Mouse (Mus musculus): ENCODE measurements around the gene Cemip. TPM values are rescaled to one million over a fixed set of nuclear protein-coding genes. Genes with fewer than 3 reads are reported as not detected.

The Cemip gene
- total and polyA plus RNA-seq, 3 experiments, result under 0.01 TPM; not detected in 2

DNA sequence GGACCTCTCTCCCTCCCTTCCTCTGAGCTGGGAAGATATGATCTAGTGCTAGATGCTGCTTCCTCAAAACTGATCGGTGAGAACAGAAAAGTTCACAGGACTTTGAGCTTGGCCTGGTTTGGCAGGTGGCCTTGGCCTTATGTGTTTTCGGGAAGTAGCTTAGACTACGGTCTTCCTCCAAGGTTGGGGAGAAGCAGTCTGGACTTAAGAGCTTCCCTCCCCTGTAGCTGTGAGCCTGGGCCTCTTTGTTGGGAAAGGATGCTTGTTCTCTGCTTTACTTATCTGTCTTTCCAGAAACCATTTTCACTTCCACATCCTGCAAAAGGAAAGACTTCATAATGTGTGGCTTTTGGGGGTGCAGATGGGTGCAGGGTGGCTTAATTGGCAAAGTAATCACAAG is 181.5 kb downstream of the Cemip start:
- no peak overlapping the region for H3K4me2 ChIP-seq (ENCODE audit: insufficient read depth, low read depth, poor library complexity, severe bottlenecking)
- TF ChIP-seq HCFC1 (IDR thresholded peaks at IDR 0.05; ENCODE audit: low read depth, low read length), result no peak
- TF ChIP-seq RAD21 (IDR thresholded peaks at IDR 0.05; ENCODE audit: low read depth, low read length), result no peak
- no peak for TF ChIP-seq TBP (conservative IDR thresholded peaks at IDR 0.05; ENCODE audit: low read depth, low read length)
- TF ChIP-seq MAX (IDR thresholded peaks at IDR 0.05; ENCODE audit: low read length), result no peak
- TF ChIP-seq ZNF384 (IDR thresholded peaks at IDR 0.05; ENCODE audit: low read depth, low read length), result no peak
- no peak for TF ChIP-seq JUN (IDR thresholded peaks at IDR 0.05; ENCODE audit: insufficient read depth, low read depth, low read length)
- no peak for TF ChIP-seq ELF1 (IDR thresholded peaks at IDR 0.05; ENCODE audit: low read depth, low read length)
- no peak for TF ChIP-seq IRF4 (IDR thresholded peaks at IDR 0.05; ENCODE audit: low read depth, low read length)
- no peak for TF ChIP-seq KAT2A (IDR thresholded peaks at IDR 0.05; ENCODE audit: insufficient replicate concordance, low read length)
- TF ChIP-seq CHD2 (IDR thresholded peaks at IDR 0.05; ENCODE audit: low read length), result no peak
- TF ChIP-seq POLR2AphosphoS2 (IDR thresholded peaks at IDR 0.05; ENCODE audit: low read depth, low read length), result no peak
- no peak for TF ChIP-seq POLR2A (IDR thresholded peaks at IDR 0.05; ENCODE audit: low read depth, low read length)
- TF ChIP-seq ZC3H11A (IDR thresholded peaks at IDR 0.05; ENCODE audit: low read depth, low read length), result no peak
- no peak for TF ChIP-seq USF2 (conservative IDR thresholded peaks at IDR 0.05; ENCODE audit: low read depth, low read length)
- no peak for TF ChIP-seq CTCF (conservative IDR thresholded peaks at IDR 0.05 in 1 of 2, IDR thresholded peaks at IDR 0.05 in 1 of 2; ENCODE audit: low read depth in 2 of 2, low read length in 2 of 2)
- no peak for TF ChIP-seq PAX5 (IDR thresholded peaks at IDR 0.05; ENCODE audit: low read length)
- TF ChIP-seq EP300 (IDR thresholded peaks at IDR 0.05; ENCODE audit: low read length), result no peak
- no peak for TF ChIP-seq SIN3A (IDR thresholded peaks at IDR 0.05; ENCODE audit: low read length)
- no peak for TF ChIP-seq ZMIZ1 (IDR thresholded peaks at IDR 0.05; ENCODE audit: low read depth, low read length)
- TF ChIP-seq ZKSCAN1 (IDR thresholded peaks at IDR 0.05; ENCODE audit: borderline replicate concordance, low read depth, low read length), result no peak
- no peaks in the 10 kb centered on the region for H3K79me2 ChIP-seq (replicated peaks; ENCODE audit: control insufficient read depth, extremely low read depth, insufficient read depth, poor library complexity, severe bottlenecking)
- no peak overlapping the region for H3K4me3 ChIP-seq (replicated peaks in 1 of 3; ENCODE audit: low read depth in 2 of 3, low read length in 2 of 3, poor library complexity in 1 of 3)
- no peak for DNase-seq (ENCODE audit: extremely low read depth)
- in situ Hi-C loops (cut with MboI; ENCODE audit: low pct_ligation_motif_present, low pct_unique_long_range_greater_than_20kb, low sequenced_read_pairs) (no loop called here), dilution Hi-C loops (cut with MboI; ENCODE audit: extremely low pct_ligation_motif_present, extremely low pct_unique_long_range_greater_than_20kb, low sequenced_read_pairs) (no loop called here)
- H3K9me3 ChIP-seq (replicated peaks; ENCODE audit: low read length), result no peaks in the 10 kb centered on the region
- no peaks in the 10 kb centered on the region for H3K27me3 ChIP-seq (replicated peaks)
- peaks cover 4 to 19% of the 10 kb centered on the region in 2 experiments for H3K36me3 ChIP-seq (replicated peaks in 1 of 2; ENCODE audit: control insufficient read depth in 1 of 2, insufficient read depth in 1 of 2, low read length in 1 of 2)
- peaks cover 0 to 5% of the 10 kb centered on the region in 2 experiments; a peak in 1 of 4 replicates for H3K4me1 ChIP-seq (ENCODE audit: control insufficient read depth in 1 of 2, insufficient read depth in 2 of 2)
- no peak overlapping the region for H3K27ac ChIP-seq (ENCODE audit: insufficient read depth, low read depth)
- no peak overlapping the region for H3K9ac ChIP-seq (ENCODE audit: insufficient read depth, low read depth)

DNA sequence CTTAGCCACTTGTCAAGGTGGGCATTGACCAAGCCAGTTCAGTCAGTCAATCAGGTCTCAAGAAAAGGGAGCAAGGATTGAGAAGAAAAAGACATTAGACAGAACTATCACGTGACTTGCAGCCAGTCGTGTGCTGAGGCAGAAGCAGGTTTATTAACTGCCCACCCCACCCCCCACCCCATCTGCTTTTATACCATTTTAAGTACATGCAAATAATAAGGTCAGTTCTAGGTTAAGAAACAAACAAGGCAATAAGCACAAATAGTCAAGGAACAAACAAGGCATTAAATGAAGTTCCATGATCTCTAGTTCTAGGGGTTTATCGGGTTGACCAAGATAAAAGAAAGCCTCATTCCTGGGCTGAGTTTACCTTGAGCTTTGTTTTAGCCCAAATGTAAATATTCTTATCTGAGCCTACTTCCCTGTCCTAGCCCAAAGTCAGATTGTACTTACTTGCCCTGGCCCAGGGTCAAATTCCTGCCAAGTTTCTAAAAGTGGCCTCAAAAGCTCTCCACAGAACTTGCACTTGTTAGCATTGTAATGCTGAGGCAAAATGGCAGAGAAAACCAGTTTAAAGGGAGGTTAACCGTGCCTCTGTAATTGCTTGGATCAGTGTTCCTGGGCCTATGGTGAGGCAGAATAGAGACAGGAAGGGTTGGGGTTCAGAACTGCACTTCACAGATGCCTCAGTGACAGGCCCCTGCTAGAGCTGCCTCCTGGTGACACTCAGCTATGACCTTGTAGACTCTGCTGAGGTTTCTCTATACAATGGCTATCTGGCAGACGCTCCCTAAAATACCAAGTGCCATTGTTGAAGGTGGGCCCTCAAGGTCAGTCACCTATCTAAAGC is 183.8 kb downstream of the Cemip start:
- in situ Hi-C loops (cut with MboI; ENCODE audit: low pct_ligation_motif_present, low pct_unique_long_range_greater_than_20kb, low sequenced_read_pairs), result no loop called here
- Histone ChIP-seq H3K4me2 (ENCODE audit: insufficient read depth, low read depth, poor library complexity, severe bottlenecking) (no peak overlapping the region), H3K27ac (ENCODE audit: insufficient read depth, low read depth) (no peak overlapping the region), H3K36me3 (replicated peaks in 1 of 2; ENCODE audit: control insufficient read depth in 1 of 2, insufficient read depth in 1 of 2, low read length in 1 of 2) (peaks cover 25 to 42% of the 10 kb centered on the region in 2 experiments), H3K79me2 (replicated peaks; ENCODE audit: control insufficient read depth, extremely low read depth, insufficient read depth, poor library complexity, severe bottlenecking) (no peaks in the 10 kb centered on the region; the same call in 1 of the 2 replicates), H3K9ac (ENCODE audit: insufficient read depth, low read depth) (no peak overlapping the region), H3K9me3 (replicated peaks; ENCODE audit: low read length) (no peaks in the 10 kb centered on the region), H3K4me1 (ENCODE audit: control insufficient read depth in 1 of 2, insufficient read depth in 2 of 2) (peaks cover 0 to 5% of the 10 kb centered on the region in 2 experiments; a peak in 1 of 4 replicates), H3K4me3 (replicated peaks in 1 of 3; ENCODE audit: low read depth in 2 of 3, low read length in 2 of 3, poor library complexity in 1 of 3) (no peak overlapping the region), H3K27me3 (replicated peaks) (no peaks in the 10 kb centered on the region)
- dilution Hi-C loops (cut with MboI; ENCODE audit: extremely low pct_ligation_motif_present, extremely low pct_unique_long_range_greater_than_20kb, low sequenced_read_pairs), result no loop called here
- TF ChIP-seq IRF4 (IDR thresholded peaks at IDR 0.05; ENCODE audit: low read depth, low read length), result no peak
- no peak for TF ChIP-seq NELFE (IDR thresholded peaks at IDR 0.05; ENCODE audit: low read depth, low read length)
- no peak for TF ChIP-seq MAX (IDR thresholded peaks at IDR 0.05; ENCODE audit: low read length)
- TF ChIP-seq ZC3H11A (IDR thresholded peaks at IDR 0.05; ENCODE audit: low read depth, low read length), result no peak
- no peak for TF ChIP-seq JUND (conservative IDR thresholded peaks at IDR 0.05; ENCODE audit: low read depth, low read length)
- no peak for TF ChIP-seq MYC (IDR thresholded peaks at IDR 0.05; ENCODE audit: low read depth, low read length)
- DNase-seq (ENCODE audit: extremely low read depth), result no peak

Measured in CH12.LX (cell line).